Mouse (Mus musculus) embryonic facial prominence, embryonic 15.5 days (tissue): ENCODE measurements around the gene Necap2. TPM values are rescaled to one million over a fixed set of nuclear protein-coding genes. Genes with fewer than 3 reads are reported as not detected.

Source experiments
- ATAC-seq: fragments of 200-750 bp; cut with Nextera tagmentation; 2 replicates; pipeline ENCODE4 v1.8.0; 2017; ENCODE audit warnings: low read depth, moderate TSS enrichment; ENCODE audit not compliant: insufficient number of reproducible peaks, low FRiP score, low TSS enrichment
- H3K27ac ChIP-seq: fragments of 300-500 bp; sonication (generic); replicated peaks from 2 replicates; pipeline ENCODE4 v1.5.1; 2015; ENCODE audit warnings: mild to moderate bottlenecking, inconsistent platforms
- H3K27me3 ChIP-seq: fragments of 300-500 bp; sonication (generic); 2 replicates; pipeline ENCODE4 v1.6.1; 2015; ENCODE audit warnings: inconsistent platforms
- H3K36me3 ChIP-seq: fragments of 300-500 bp; sonication (generic); 2 replicates; pipeline ENCODE4 v1.6.1; 2015; ENCODE audit warnings: mild to moderate bottlenecking, inconsistent platforms
- H3K4me1 ChIP-seq: fragments of 300-500 bp; sonication (generic); 2 replicates; pipeline ENCODE4 v1.6.1; 2015; ENCODE audit warnings: inconsistent platforms
- H3K4me2 ChIP-seq: fragments of 300-500 bp; sonication (generic); replicated peaks from 2 replicates; pipeline ENCODE4 v1.6.1; 2015; ENCODE audit warnings: mild to moderate bottlenecking, inconsistent platforms
- H3K4me3 ChIP-seq: fragments of 300-500 bp; sonication (generic); replicated peaks from 2 replicates; pipeline ENCODE4 v1.5.1; 2015; ENCODE audit warnings: mild to moderate bottlenecking, inconsistent platforms
- H3K9ac ChIP-seq: fragments of 300-500 bp; sonication (generic); 2 replicates; pipeline ENCODE4 v1.6.1; 2015; ENCODE audit warnings: inconsistent platforms
- H3K9me3 ChIP-seq: fragments of 300-500 bp; sonication (generic); replicated peaks from 2 replicates; pipeline ENCODE4 v1.6.1; 2016; ENCODE audit warnings: inconsistent platforms
- WGBS: fragments of 180-500 bp; shearing (Covaris S2); methylation state at CpG from one replicate; pipeline ENCODE4 v1.1.7; 2015; 5-methylcytosine and 5-hydroxymethylcytosine counted together
- polyA plus RNA-seq: library from polyadenylated mRNA; unstranded; fragments of >200 nt; fragmentation: Nextera tagmentation; extraction: Ambion mirVana; gene quantifications from 2 replicates; pipeline ENCODE4 v1.2.1, GENCODE M21; 2015

The Necap2 gene
- polyA plus RNA-seq, 1 experiment from 2014 or later: 93.4 TPM

- WGBS: 83% methylated on average over 9 of the region's 9 CpGs
- peaks cover 54% of the 10 kb centered on the region for H3K36me3 ChIP-seq
Measured at GRCm38 (mm10) chr4:141073661-141074060, 4.5 kb downstream of the Necap2 start.

DNA sequence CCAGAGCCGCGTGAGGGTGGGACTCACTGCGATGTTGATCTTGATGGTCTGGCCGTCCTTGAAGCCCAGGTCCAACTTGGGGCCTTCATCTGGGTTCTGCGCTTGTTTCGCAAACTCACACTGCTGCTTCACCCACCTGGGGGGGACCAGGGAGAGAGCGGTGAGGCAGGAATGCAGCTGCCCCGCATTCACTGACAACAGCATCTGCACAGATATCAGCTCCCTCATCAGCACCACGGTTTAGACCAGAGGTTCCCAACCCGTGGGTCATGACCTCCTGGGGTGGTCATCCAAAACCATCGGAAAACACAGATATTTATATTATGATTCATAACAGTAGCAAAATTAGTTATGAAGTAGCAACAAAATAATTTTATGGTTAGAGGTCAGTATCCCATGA is 5.7 kb downstream of the Necap2 start:
- peaks cover 66% of the 10 kb centered on the region for H3K36me3 ChIP-seq
- no peak for ATAC-seq

More at GRCm38 (mm10) chr4:141073661-141074060, 4.5 kb downstream of the Necap2 start:
- Histone ChIP-seq H3K4me1 (peaks cover 24% of the 10 kb centered on the region), H3K9ac (no peak overlapping the region), H3K4me2 (no peak overlapping the region), H3K27ac (no peak overlapping the region), H3K9me3 (no peaks in the 10 kb centered on the region), H3K27me3 (no peaks in the 10 kb centered on the region), H3K4me3 (no peak overlapping the region)
- ATAC-seq: no peak

DNA sequence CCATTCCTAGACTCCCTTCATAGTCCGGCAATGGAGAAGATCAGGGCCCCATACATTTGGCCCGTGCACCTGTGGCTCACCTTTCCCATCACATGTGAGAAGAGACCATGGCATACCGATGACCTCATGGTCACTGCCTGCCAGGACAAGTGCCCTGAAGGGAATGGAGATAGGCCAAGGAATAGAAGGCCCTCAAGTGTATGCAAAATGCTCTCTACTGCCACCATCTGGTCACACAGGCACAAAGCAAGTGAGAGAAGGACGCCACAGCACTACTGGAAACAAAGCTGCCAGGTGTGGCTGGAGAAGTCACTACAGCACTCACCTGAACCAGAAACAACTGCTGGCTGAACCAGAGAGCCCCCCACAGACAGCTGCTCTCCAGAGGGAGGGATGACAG is 8.4 kb downstream of the Necap2 start:
- Histone ChIP-seq H3K36me3 (peaks cover 88% of the 10 kb centered on the region), H3K27ac (no peak overlapping the region), H3K27me3 (no peaks in the 10 kb centered on the region), H3K9ac (no peak overlapping the region), H3K4me3 (no peak overlapping the region), H3K4me1 (0 out of 2 replicates have a peak, but pooled peaks cover 12% of the 10 kb centered on the region), H3K4me2 (no peak overlapping the region), H3K9me3 (no peaks in the 10 kb centered on the region)
- no peak for ATAC-seq
- 60% methylated on average over 4 of the region's 4 CpGs for WGBS

More for the DNA sequence above, 5.7 kb downstream of the Necap2 start:
- Histone ChIP-seq H3K4me2 (no peak overlapping the region), H3K4me1 (peaks cover 23% of the 10 kb centered on the region), H3K27ac (no peak overlapping the region), H3K27me3 (no peaks in the 10 kb centered on the region), H3K9ac (no peak overlapping the region), H3K4me3 (no peak overlapping the region), H3K9me3 (no peaks in the 10 kb centered on the region)
- 91% methylated on average over 11 of the region's 11 CpGs for WGBS

- 88% methylated on average over 8 of the region's 8 CpGs for WGBS
- no peaks in the 10 kb centered on the region for H3K27me3 ChIP-seq
- H3K4me2 ChIP-seq: no peak overlapping the region
- 0 out of 2 replicates have a peak, but pooled peaks cover 8% of the 10 kb centered on the region for H3K4me1 ChIP-seq
- no peak overlapping the region for H3K9ac ChIP-seq
- no peak for ATAC-seq
- no peak overlapping the region for H3K27ac ChIP-seq
- H3K4me3 ChIP-seq: no peak overlapping the region
- no peaks in the 10 kb centered on the region for H3K9me3 ChIP-seq
- H3K36me3 ChIP-seq: peaks cover 81% of the 10 kb centered on the region
Measured at GRCm38 (mm10) chr4:141068655-141069054, 9.5 kb downstream of the Necap2 start.

GRCm38 (mm10) chr4:141067516-141068046 is 10.6 kb downstream of the Necap2 start:
- no peak for ATAC-seq
- 85% methylated on average over 9 of the region's 9 CpGs for WGBS
- H3K4me1 ChIP-seq: 0 out of 2 replicates have a peak, but pooled peaks cover 7% of the 10 kb centered on the region
- no peak overlapping the region for H3K9ac ChIP-seq
- H3K9me3 ChIP-seq: no peaks in the 10 kb centered on the region
- peaks cover 71% of the 10 kb centered on the region for H3K36me3 ChIP-seq
- no peak overlapping the region for H3K4me3 ChIP-seq
- H3K27ac ChIP-seq: peak overlapping the region; percentile 58; the same call in 1 of the 2 replicates
- H3K27me3 ChIP-seq: no peaks in the 10 kb centered on the region
- H3K4me2 ChIP-seq: no peak overlapping the region

- ATAC-seq: peak; percentile 14; the same call in 1 of the 2 replicates
- H3K27me3 ChIP-seq: no peaks in the 10 kb centered on the region
- no peak overlapping the region for H3K9ac ChIP-seq
- 0 out of 2 replicates have a peak, but pooled peaks cover 7% of the 10 kb centered on the region for H3K4me1 ChIP-seq
- H3K4me3 ChIP-seq: no peak overlapping the region
- peaks cover 64% of the 10 kb centered on the region for H3K36me3 ChIP-seq
- H3K27ac ChIP-seq: peak overlapping the region; percentile 58; the same call in 1 of the 2 replicates
- no peak overlapping the region for H3K4me2 ChIP-seq
- WGBS: 64% methylated on average over 12 of the region's 12 CpGs
- H3K9me3 ChIP-seq: no peaks in the 10 kb centered on the region
Measured at GRCm38 (mm10) chr4:141066709-141067515, 11.2 kb downstream of the Necap2 start.

DNA sequence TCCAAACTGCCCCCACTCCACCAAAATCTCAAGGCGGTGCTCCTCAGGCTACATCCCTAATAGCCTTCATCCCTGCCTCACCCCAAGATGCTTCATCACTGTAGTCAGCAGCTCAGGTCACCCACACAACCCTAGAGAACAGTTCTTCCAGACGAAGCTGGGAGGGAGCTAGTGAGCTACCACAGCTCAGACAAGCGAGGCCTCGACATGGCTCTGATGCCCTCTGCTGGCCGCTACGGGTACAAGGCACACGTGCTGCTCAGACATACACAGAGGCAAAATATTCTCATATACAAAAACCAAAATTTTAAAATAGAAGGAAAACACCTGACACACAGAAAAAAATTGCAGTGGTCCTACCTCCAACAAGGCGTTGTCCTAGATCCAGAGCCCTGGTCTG is 13.0 kb downstream of the Necap2 start:
- Histone ChIP-seq H3K4me2 (no peak overlapping the region), H3K4me3 (no peak overlapping the region), H3K4me1 (peaks cover 13% of the 10 kb centered on the region; the same call in 1 of the 2 replicates), H3K36me3 (peaks cover 48% of the 10 kb centered on the region), H3K9ac (no peak overlapping the region), H3K27ac (no peak overlapping the region), H3K9me3 (no peaks in the 10 kb centered on the region), H3K27me3 (no peaks in the 10 kb centered on the region)
- 6% methylated on average over 8 of the region's 8 CpGs for WGBS
- ATAC-seq: no peak

GRCm38 (mm10) chr4:141064104-141064659 is 14.0 kb downstream of the Necap2 start:
- peaks cover 22% of the 10 kb centered on the region for H3K4me1 ChIP-seq
- 84% methylated on average over 4 of the region's 4 CpGs for WGBS
- H3K9me3 ChIP-seq: no peaks in the 10 kb centered on the region
- ATAC-seq: no peak
- H3K27ac ChIP-seq: no peak overlapping the region
- no peaks in the 10 kb centered on the region for H3K27me3 ChIP-seq
- H3K4me3 ChIP-seq: no peak overlapping the region
- no peak overlapping the region for H3K4me2 ChIP-seq
- peaks cover 39% of the 10 kb centered on the region for H3K36me3 ChIP-seq
- no peak overlapping the region for H3K9ac ChIP-seq

DNA sequence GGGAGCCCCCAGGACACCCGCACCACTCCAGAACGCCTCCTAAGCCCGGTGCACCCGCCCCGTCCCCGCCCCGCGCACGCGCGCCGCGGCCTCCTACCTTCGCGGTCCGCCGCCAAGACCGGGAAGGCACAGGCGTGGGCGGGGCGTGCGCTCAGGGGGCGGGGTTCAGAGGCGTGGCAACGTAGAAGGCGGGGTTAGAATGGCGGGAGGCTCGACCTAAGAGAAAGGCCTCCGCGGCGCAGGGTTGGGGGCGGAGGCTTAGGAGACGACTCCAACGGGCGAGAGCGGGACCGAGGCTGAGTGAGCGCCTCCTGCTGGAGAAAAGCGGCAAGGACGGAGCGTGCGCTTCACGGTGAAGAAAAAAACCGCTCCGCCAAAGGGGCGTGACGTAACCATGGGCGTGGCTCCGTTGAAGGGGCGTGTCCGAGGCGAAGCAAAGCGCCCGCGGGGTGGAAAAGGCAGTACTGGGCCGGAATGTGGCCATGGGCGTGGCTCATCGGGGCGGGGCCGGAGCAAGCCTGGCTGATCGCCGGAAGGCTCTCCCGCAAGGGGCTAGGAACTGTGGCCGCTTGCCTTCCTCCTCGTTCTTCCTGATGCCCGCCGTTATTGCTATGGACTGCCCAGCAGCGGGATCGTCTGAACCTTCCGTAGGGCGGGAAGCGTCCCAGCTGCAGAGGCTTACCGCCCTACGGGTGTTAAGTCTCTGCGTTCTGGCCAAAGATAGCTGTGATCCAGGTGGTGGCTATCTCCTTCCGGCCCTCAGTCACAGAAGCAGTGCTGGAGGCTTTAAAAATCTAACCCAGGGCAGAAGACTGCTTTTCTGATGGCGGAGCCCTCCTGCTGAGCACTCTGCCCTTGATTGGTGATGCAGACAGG is 17.5 kb downstream of the Necap2 start, which contains the start of gene Crocc:
Gene Crocc, minus strand, starts transcription at position 125 of the 876 bp plus-strand sequence.
- WGBS: under 1% methylated on average over 77 of the region's 77 CpGs

DNA sequence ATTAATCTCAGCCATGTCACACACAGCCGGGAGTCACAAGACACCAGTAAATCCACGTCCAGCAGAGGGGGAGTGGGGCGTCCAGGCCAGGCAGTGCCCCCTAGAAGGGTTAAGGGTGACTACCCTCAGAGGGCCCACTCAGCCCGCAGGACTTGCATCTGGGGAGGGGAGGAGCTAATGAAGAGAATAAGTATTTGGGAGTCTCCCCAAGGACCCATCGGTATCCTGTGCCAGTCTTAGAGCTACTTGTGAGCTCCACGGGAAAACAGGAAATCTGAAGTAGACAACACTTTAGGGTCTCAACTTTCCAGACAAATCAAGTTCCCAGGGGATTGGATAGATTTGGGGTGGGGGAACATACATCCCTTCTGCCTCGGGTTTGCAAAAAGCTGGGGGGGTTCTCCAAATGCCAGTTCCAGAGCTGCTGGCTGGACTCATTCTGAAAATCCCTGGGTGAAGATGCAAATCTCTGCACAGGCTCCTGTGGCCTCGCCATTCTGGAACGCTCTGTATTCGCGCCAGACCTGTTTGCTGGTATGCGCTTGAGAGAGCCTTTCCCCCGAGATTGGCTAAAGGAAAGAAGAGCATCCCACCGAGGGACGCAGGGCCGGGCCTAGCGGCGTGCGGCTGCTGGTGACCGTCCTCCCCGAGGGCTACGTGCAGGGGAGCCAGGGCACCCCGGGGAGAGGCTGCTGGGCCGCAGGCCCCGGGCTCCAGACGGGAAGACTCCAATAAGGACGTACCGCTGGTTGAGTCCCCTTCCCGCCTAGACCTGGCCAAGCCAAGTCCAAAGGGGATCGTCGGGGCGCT is 18.3 kb downstream of the Necap2 start:
- Histone ChIP-seq H3K9ac (peak overlapping the region; percentile 83), H3K4me3 (peak overlapping the region; percentile 71), H3K4me1 (peaks cover 22% of the 10 kb centered on the region), H3K27ac (peak overlapping the region; percentile 93), H3K36me3 (peaks cover 18% of the 10 kb centered on the region), H3K9me3 (no peaks in the 10 kb centered on the region), H3K27me3 (no peaks in the 10 kb centered on the region), H3K4me2 (peak overlapping the region; percentile 70)
- WGBS: 2% methylated on average over 32 of the region's 32 CpGs
- ATAC-seq: peak; percentile 34; the same call in 1 of the 2 replicates

More for the DNA sequence above, 17.5 kb downstream of the Necap2 start, which contains the start of gene Crocc:
- Histone ChIP-seq H3K4me1 (peaks cover 22% of the 10 kb centered on the region), H3K27ac (peak within 1 kb of the TSS; percentile 93), H3K36me3 (peaks cover 16% of the 10 kb centered on the region), H3K9ac (peak within 1 kb of the TSS; percentile 83), H3K9me3 (no peaks in the 10 kb centered on the region), H3K4me3 (peak within 1 kb of the TSS; percentile 71), H3K4me2 (peak within 1 kb of the TSS; percentile 70), H3K27me3 (no peaks in the 10 kb centered on the region)
- peak; percentile 97 for ATAC-seq
